ENCODE assay signal across 8 mouse cellular contexts in genomic region chr9:21758576-21759529, GRCm38 (mm10). TPM values are rescaled to one million over a fixed set of nuclear protein-coding genes. Genes with fewer than 3 reads are reported as not detected.
DNase-seq lines count a peak whose midpoint lies in the region; ATAC-seq and TF ChIP-seq lines count a peak whose summit lies in the region.

No protein-coding gene starts in this region.

- no peak for TF ChIP-seq CTCF in bone marrow macrophage, adult 2 months (IDR thresholded peaks at IDR 0.05; ENCODE audit: low read depth, low read length)

- peak overlapping the region; percentile 40 for H3K27ac ChIP-seq in heart, embryonic 16.5 days (ENCODE audit: low read length)
- H3K27ac ChIP-seq in bone marrow macrophage, adult 2 months (ENCODE audit: insufficient read depth, low read depth, low read length): no peak overlapping the region
- H3K27ac ChIP-seq in hindbrain, embryonic 14.5 days: no peak overlapping the region
- H3K27ac ChIP-seq in midbrain, embryonic 13.5 days: no peak overlapping the region

- ATAC-seq in heart, embryonic 16.5 days (replicated peaks; ENCODE audit: extremely low read depth, insufficient read depth, low FRiP score): no peak
- no peak for ATAC-seq in hindbrain, embryonic 14.5 days (ENCODE audit: low FRiP score)
- ATAC-seq in midbrain, embryonic 13.5 days: no peak
- no peak for ATAC-seq in erythroid progenitor cell, adult 5-6 weeks (replicated peaks; ENCODE audit: low FRiP score, poor library complexity, severe bottlenecking)

- no peak for TF ChIP-seq POLR2A in bone marrow macrophage, adult 2 months (IDR thresholded peaks at IDR 0.05; ENCODE audit: borderline replicate concordance, low read depth, low read length)

- H3K4me2 ChIP-seq in heart, embryonic 16.5 days (ENCODE audit: low read depth, low read length): peak overlapping the region; percentile 88
- peak overlapping the region; percentile 88 for H3K4me2 ChIP-seq in hindbrain, embryonic 14.5 days (replicated peaks)
- H3K4me2 ChIP-seq in midbrain, embryonic 13.5 days (replicated peaks): peak overlapping the region; percentile 93

- no peaks in the 10 kb centered on the region for H3K9me3 ChIP-seq in heart, embryonic 16.5 days (replicated peaks; ENCODE audit: control insufficient read depth, low read length)
- no peaks in the 10 kb centered on the region for H3K9me3 ChIP-seq in hindbrain, embryonic 14.5 days (ENCODE audit: control insufficient read depth, low read length)
- H3K9me3 ChIP-seq in midbrain, embryonic 13.5 days: no peaks in the 10 kb centered on the region

- H3K9ac ChIP-seq in heart, embryonic 16.5 days (ENCODE audit: low read length): peak overlapping the region; percentile 90
- H3K9ac ChIP-seq in hindbrain, embryonic 14.5 days: no peak overlapping the region
- H3K9ac ChIP-seq in midbrain, embryonic 13.5 days (replicated peaks): no peak overlapping the region

- no peaks in the 10 kb centered on the region for H3K27me3 ChIP-seq in heart, embryonic 16.5 days (ENCODE audit: control insufficient read depth, insufficient read depth, low read length)
- H3K27me3 ChIP-seq in hindbrain, embryonic 14.5 days (ENCODE audit: control insufficient read depth, insufficient read depth, low read length): no peaks in the 10 kb centered on the region
- H3K27me3 ChIP-seq in midbrain, embryonic 13.5 days: no peaks in the 10 kb centered on the region

- H3K4me1 ChIP-seq in heart, embryonic 16.5 days (ENCODE audit: control insufficient read depth, insufficient read depth, low read length): peaks cover 39% of the 10 kb centered on the region
- 0 out of 2 replicates have a peak, but pooled peaks cover 2% of the 10 kb centered on the region for H3K4me1 ChIP-seq in bone marrow macrophage, adult 2 months (ENCODE audit: control insufficient read depth, insufficient read depth, low read length)
- peaks cover 5% of the 10 kb centered on the region; the same call in 1 of the 2 replicates for H3K4me1 ChIP-seq in hindbrain, embryonic 14.5 days (replicated peaks; ENCODE audit: control insufficient read depth, insufficient read depth, low read length)
- H3K4me1 ChIP-seq in midbrain, embryonic 13.5 days (replicated peaks): peaks cover 14% of the 10 kb centered on the region

- H3K4me3 ChIP-seq in heart, embryonic 16.5 days (ENCODE audit: low read length): peak overlapping the region; percentile 90
- peak overlapping the region; percentile 88 for H3K4me3 ChIP-seq in bone marrow macrophage, adult 2 months (ENCODE audit: insufficient read depth, low read length)
- peak overlapping the region; percentile 63; the same call in 1 of the 2 replicates for H3K4me3 ChIP-seq in hindbrain, embryonic 14.5 days (replicated peaks; ENCODE audit: low read length)
- H3K4me3 ChIP-seq in midbrain, embryonic 13.5 days (replicated peaks): peak overlapping the region; percentile 78

- 53% methylated on average over 14 of the region's 14 CpGs for WGBS in heart, embryonic 16.5 days
- 64% methylated on average over 14 of the region's 14 CpGs for WGBS in hindbrain, embryonic 14.5 days
- WGBS in midbrain, embryonic 13.5 days: 62% methylated on average over 14 of the region's 14 CpGs

- DNase-seq in heart, postnatal 4 days: no peak
- no peak for DNase-seq in hindbrain, embryonic 14.5 days (ENCODE audit: low spot score)
- no peak for DNase-seq in retina, postnatal 1 day
- no peak for DNase-seq in frontal cortex, postnatal 10 days (ENCODE audit: low spot score in 2 of 2)

- H3K36me3 ChIP-seq in heart, embryonic 16.5 days (ENCODE audit: control insufficient read depth, insufficient read depth): no peaks in the 10 kb centered on the region
- H3K36me3 ChIP-seq in hindbrain, embryonic 14.5 days (replicated peaks; ENCODE audit: control insufficient read depth, insufficient read depth): no peaks in the 10 kb centered on the region
- H3K36me3 ChIP-seq in midbrain, embryonic 13.5 days: no peaks in the 10 kb centered on the region

RNA-seq across cellular contexts. Expression of gene Spc24, which starts 1.2 kb away (rescaled TPM):
- polyA plus RNA-seq in heart, embryonic 16.5 days (2015; fragmentation: Nextera tagmentation; extraction: Ambion mirVana): 91.4 and 93.2 TPM in 2 replicates
- 10 to 100 TPM; 37.2 to 38.4 TPM for total RNA-seq in heart, postnatal 4 days (2021)
- polyA plus RNA-seq in bone marrow macrophage, adult 2 months (2012; ENCODE audit: insufficient read depth, insufficient read length, missing spikeins): 16.6 and 23.2 TPM in 2 replicates
- polyA plus RNA-seq in hindbrain, embryonic 14.5 days (2014; fragmentation: Nextera tagmentation; extraction: Ambion mirVana): 17.7 and 18.7 TPM in 2 replicates
- polyA plus RNA-seq in midbrain, embryonic 13.5 days (2015; fragmentation: Nextera tagmentation; extraction: Ambion mirVana): 36.2 and 44.6 TPM in 2 replicates
- 40.7 and 50.7 TPM in 2 replicates for total RNA-seq in erythroid progenitor cell, adult 5-6 weeks (2015; ENCODE audit: low replicate concordance)
- 68.7 and 98.2 TPM in 2 replicates for total RNA-seq in erythroid progenitor cell, adult 5-6 weeks (2017; ENCODE audit: low replicate concordance)

RNA-seq across cellular contexts. Expression of gene Ldlr, which starts 35.6 kb away (rescaled TPM):
- polyA plus RNA-seq in heart, embryonic 16.5 days (2015; fragmentation: Nextera tagmentation; extraction: Ambion mirVana): 17.7 and 19.1 TPM in 2 replicates
- total RNA-seq in heart, postnatal 4 days (2021): 10 to 100 TPM; 39.9 to 43.5 TPM
- polyA plus RNA-seq in bone marrow macrophage, adult 2 months (2012; ENCODE audit: insufficient read depth, insufficient read length, missing spikeins): 30.4 and 36.5 TPM in 2 replicates
- 7.3 and 7.9 TPM in 2 replicates for polyA plus RNA-seq in hindbrain, embryonic 14.5 days (2014; fragmentation: Nextera tagmentation; extraction: Ambion mirVana)
- polyA plus RNA-seq in midbrain, embryonic 13.5 days (2015; fragmentation: Nextera tagmentation; extraction: Ambion mirVana): 18.7 and 20.6 TPM in 2 replicates
- 2.5 and 3.6 TPM in 2 replicates for total RNA-seq in erythroid progenitor cell, adult 5-6 weeks (2015; ENCODE audit: low replicate concordance)
- total RNA-seq in erythroid progenitor cell, adult 5-6 weeks (2017; ENCODE audit: low replicate concordance): 3.6 and 4.1 TPM in 2 replicates

RNA-seq across cellular contexts. Expression of gene Kank2, which starts 39.7 kb away (rescaled TPM):
- polyA plus RNA-seq in heart, embryonic 16.5 days (2015; fragmentation: Nextera tagmentation; extraction: Ambion mirVana): 16.6 and 21.8 TPM in 2 replicates
- total RNA-seq in heart, postnatal 4 days (2021): 10 to 100 TPM; 50.7 to 53.7 TPM
- 12.2 and 12.3 TPM in 2 replicates for polyA plus RNA-seq in bone marrow macrophage, adult 2 months (2012; ENCODE audit: insufficient read depth, insufficient read length, missing spikeins)
- polyA plus RNA-seq in hindbrain, embryonic 14.5 days (2014; fragmentation: Nextera tagmentation; extraction: Ambion mirVana): 3.0 and 3.3 TPM in 2 replicates
- polyA plus RNA-seq in midbrain, embryonic 13.5 days (2015; fragmentation: Nextera tagmentation; extraction: Ambion mirVana): 3.3 and 4.3 TPM in 2 replicates
- not detected in 2 replicates for total RNA-seq in erythroid progenitor cell, adult 5-6 weeks (2015; ENCODE audit: low replicate concordance)
- 0.51 TPM in 1 of 2 replicates, not detected in the other for total RNA-seq in erythroid progenitor cell, adult 5-6 weeks (2017; ENCODE audit: low replicate concordance)
